Mouse (Mus musculus) limb, embryonic 14.5 days (tissue): ENCODE results near the gene Fam213b. TPM values are rescaled to one million over a fixed set of nuclear protein-coding genes. Genes with fewer than 3 reads are reported as not detected.
A peak's percentile ranks its signal among the peaks of the same experiment; 100 is the strongest.

ENCODE experiments used
- ATAC-seq: fragments of 200-750 bp; cut with Nextera tagmentation; 2 replicates; pipeline ENCODE4 v1.8.0; 2017; ENCODE audit warnings: low read depth, moderate number of reproducible peaks, moderate TSS enrichment; ENCODE audit not compliant: low FRiP score
- DNase-seq: peaks from one replicate; pipeline ENCODE4 v3.0.0-alpha.2; 2015; ENCODE audit warnings: low spot score
- H3K27ac ChIP-seq: fragments of 300-500 bp; sonication (generic); replicated peaks from 2 replicates; pipeline ENCODE4 v1.5.1; 2014; ENCODE audit warnings: low read depth, mild to moderate bottlenecking, low read length, moderate library complexity, mixed read lengths
- H3K27me3 ChIP-seq: fragments of 300-500 bp; sonication (generic); 2 replicates; pipeline ENCODE4 v1.6.1; 2014; ENCODE audit warnings: low read length, mixed read lengths; ENCODE audit not compliant: control insufficient read depth, insufficient read depth
- H3K36me3 ChIP-seq: fragments of 300-500 bp; sonication (generic); 2 replicates; pipeline ENCODE4 v1.6.1; 2014; ENCODE audit warnings: mild to moderate bottlenecking, low read length, moderate library complexity, mixed read lengths; ENCODE audit not compliant: control insufficient read depth, insufficient read depth
- H3K4me1 ChIP-seq: fragments of 300-500 bp; sonication (generic); 2 replicates; pipeline ENCODE4 v1.6.1; 2014; ENCODE audit warnings: antibody characterized with exemption, low read length, mixed read lengths; ENCODE audit not compliant: control insufficient read depth, insufficient read depth
- H3K4me2 ChIP-seq: fragments of 300-500 bp; sonication (generic); replicated peaks from 2 replicates; pipeline ENCODE4 v1.6.1; 2014; ENCODE audit warnings: low read depth, mild to moderate bottlenecking, low read length, moderate library complexity; ENCODE audit not compliant: severe bottlenecking
- H3K4me3 ChIP-seq: fragments of 300-500 bp; sonication (generic); replicated peaks from 2 replicates; pipeline ENCODE4 v1.5.1; 2014; ENCODE audit warnings: low read length
- H3K9ac ChIP-seq: fragments of 300-500 bp; sonication (generic); 2 replicates; pipeline ENCODE4 v1.6.1; 2014; ENCODE audit warnings: mild to moderate bottlenecking, low read depth, low read length, moderate library complexity; ENCODE audit not compliant: severe bottlenecking
- H3K9me3 ChIP-seq: fragments of 300-500 bp; sonication (generic); 2 replicates; pipeline ENCODE4 v1.6.1; 2016; ENCODE audit warnings: low read length; ENCODE audit not compliant: control insufficient read depth
- POLR2A ChIP-seq: fragments of 200-500 bp; IDR thresholded peaks from 2 replicates; pipeline ENCODE4 v1.8.0; 2012; ENCODE audit warnings: inconsistent platforms, mild to moderate bottlenecking, moderate library complexity, borderline replicate concordance; ENCODE audit not compliant: insufficient read depth, insufficient read length; ENCODE audit errors: extremely low read depth
- WGBS: fragments of 180-500 bp; shearing (Covaris S2); extraction: QIAGEN DNeasy Blood & Tissue Kit; methylation state at CpG from one replicate; pipeline ENCODE4 v1.1.7; 2014; 5-methylcytosine and 5-hydroxymethylcytosine counted together
- polyA plus RNA-seq, 2 experiments: library from polyadenylated mRNA; depleted of rRNA in 1 of 2; stranded (reverse) in 1 of 2; unstranded in 1 of 2; fragments of >200 nt; fragmentation: Nextera tagmentation in 1 of 2; extraction: Ambion mirVana in 1 of 2; gene quantifications; 2 replicates each; pipeline versions ENCODE4 v1.2.1 to v1.2.3; 2012 to 2014

The Fam213b gene
- polyA plus RNA-seq, 2 experiments = 33.6 to 51.8 TPM

DNA sequence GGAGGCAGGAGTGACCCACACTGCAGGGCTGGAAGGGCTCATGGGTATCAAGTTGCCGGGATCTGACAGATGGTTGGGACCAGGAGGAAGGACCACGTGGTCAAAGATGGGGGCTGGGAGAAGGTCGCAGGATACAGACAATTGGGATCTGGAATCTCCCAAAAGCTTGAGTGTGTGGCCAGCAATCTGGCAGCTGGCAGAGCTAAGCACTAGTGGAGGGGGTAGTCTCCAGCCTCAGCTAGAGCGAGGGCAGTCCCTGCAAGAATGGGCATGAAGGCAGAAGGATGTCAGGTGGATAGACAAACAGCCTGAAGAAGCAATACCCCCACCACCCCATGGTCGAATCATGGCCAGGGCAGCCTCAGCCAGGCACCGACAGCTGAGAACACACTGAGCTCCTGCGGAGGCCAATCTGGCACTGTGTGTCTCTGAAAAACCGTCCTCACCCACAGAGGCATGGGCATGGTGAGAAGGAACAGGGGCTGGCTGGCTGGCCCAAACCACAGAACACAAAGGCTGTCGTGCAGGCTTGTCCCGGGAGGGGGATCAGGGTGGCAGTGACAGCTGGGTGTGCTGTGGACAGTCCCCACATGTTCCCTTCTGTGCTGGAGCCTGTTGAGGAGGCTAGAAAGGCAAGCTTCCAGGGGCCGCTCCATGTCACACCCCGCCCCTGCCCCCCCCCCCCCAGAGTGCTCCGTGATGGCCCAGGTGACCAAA is 11.9 kb downstream of the Fam213b start:
- peak; percentile 54; the same call in 1 of the 2 replicates for ATAC-seq
- no peak overlapping the region for H3K4me2 ChIP-seq
- no peaks in the 10 kb centered on the region for H3K9me3 ChIP-seq
- no peak overlapping the region for H3K27ac ChIP-seq
- no peak for TF ChIP-seq POLR2A
- 56% methylated on average over 11 of the region's 13 CpGs for WGBS
- no peak overlapping the region for H3K9ac ChIP-seq
- H3K4me3 ChIP-seq = no peak overlapping the region
- no peaks in the 10 kb centered on the region for H3K4me1 ChIP-seq
- DNase-seq = no peak
- no peaks in the 10 kb centered on the region for H3K36me3 ChIP-seq
- no peaks in the 10 kb centered on the region for H3K27me3 ChIP-seq

GRCm38 (mm10) chr4:154885416-154885815 is 13.5 kb downstream of the Fam213b start:
- Histone ChIP-seq H3K9me3 (no peaks in the 10 kb centered on the region), H3K27ac (no peak overlapping the region), H3K4me3 (no peak overlapping the region), H3K27me3 (no peaks in the 10 kb centered on the region), H3K36me3 (no peaks in the 10 kb centered on the region), H3K4me2 (no peak overlapping the region), H3K4me1 (no peaks in the 10 kb centered on the region), H3K9ac (no peak overlapping the region)
- WGBS = 69% methylated on average over 11 of the region's 11 CpGs
- DNase-seq (no peak), ATAC-seq (no peak)
- no peak for TF ChIP-seq POLR2A

- no peaks in the 10 kb centered on the region for H3K9me3 ChIP-seq
- H3K27ac ChIP-seq = no peak overlapping the region
- H3K27me3 ChIP-seq = no peaks in the 10 kb centered on the region
- H3K4me2 ChIP-seq = no peak overlapping the region
- no peak overlapping the region for H3K9ac ChIP-seq
- WGBS = 26% methylated on average over 13 of the region's 14 CpGs
- peaks cover 5% of the 10 kb centered on the region; the same call in 1 of the 2 replicates for H3K4me1 ChIP-seq
- H3K4me3 ChIP-seq = no peak overlapping the region
- H3K36me3 ChIP-seq = no peaks in the 10 kb centered on the region
- no peak for ATAC-seq
- TF ChIP-seq POLR2A = no peak
- no peak for DNase-seq
These were observed 16.8 kb downstream of the Fam213b start for GRCm38 (mm10) chr4:154882014-154882659.

GRCm38 (mm10) chr4:154880730-154881129 is 18.2 kb downstream of the Fam213b start:
- no peak for ATAC-seq
- no peak overlapping the region for H3K27ac ChIP-seq
- H3K27me3 ChIP-seq = no peaks in the 10 kb centered on the region
- no peak overlapping the region for H3K4me2 ChIP-seq
- no peaks in the 10 kb centered on the region for H3K36me3 ChIP-seq
- TF ChIP-seq POLR2A = no peak
- H3K4me1 ChIP-seq = peaks cover 5% of the 10 kb centered on the region; the same call in 1 of the 2 replicates
- H3K9me3 ChIP-seq = no peaks in the 10 kb centered on the region
- no peak overlapping the region for H3K4me3 ChIP-seq
- WGBS = 82% methylated on average over 6 of the region's 6 CpGs
- no peak for DNase-seq
- H3K9ac ChIP-seq = no peak overlapping the region

GRCm38 (mm10) chr4:154877864-154878548 is 20.9 kb downstream of the Fam213b start:
- H3K9me3 ChIP-seq = no peaks in the 10 kb centered on the region
- WGBS = 11% methylated on average over 18 of the region's 18 CpGs
- no peaks in the 10 kb centered on the region for H3K36me3 ChIP-seq
- H3K9ac ChIP-seq = peak overlapping the region; percentile 56
- DNase-seq (peak; percentile 96), ATAC-seq (peak; percentile 98)
- peak overlapping the region; percentile 34 for H3K4me3 ChIP-seq
- peaks cover 5% of the 10 kb centered on the region; the same call in 1 of the 2 replicates for H3K4me1 ChIP-seq
- no peak for TF ChIP-seq POLR2A
- peak overlapping the region; percentile 52 for H3K4me2 ChIP-seq
- H3K27ac ChIP-seq = peak overlapping the region; percentile 73
- no peaks in the 10 kb centered on the region for H3K27me3 ChIP-seq
